Mouse (Mus musculus) limb, embryonic 12.5 days (tissue): ENCODE measurements at regions not wholly inside any gene's neighbourhood (a gene's known extent, or its start where the extent isn't known, plus 50 kb on each side); places are given as distances from the start of the nearest gene placed in this dataset.
"Not testable (repeated sequence)": the region's sequence is repeated elsewhere in the genome, so short reads cannot be mapped to it uniquely, and the experiment has no call there.

Experiments used
- ATAC-seq: fragments of 200-750 bp; cut with Nextera tagmentation; 2 replicates; pipeline ENCODE4 v1.8.0; 2017; ENCODE audit warnings: low read depth, moderate TSS enrichment; ENCODE audit not compliant: insufficient number of reproducible peaks, insufficient read depth, low FRiP score, low TSS enrichment
- H3K27ac ChIP-seq: fragments of 300-500 bp; sonication (generic); 2 replicates; pipeline ENCODE4 v1.5.1; 2016; ENCODE audit warnings: mild to moderate bottlenecking, moderate library complexity
- H3K27me3 ChIP-seq: fragments of 300-500 bp; sonication (generic); 2 replicates; pipeline ENCODE4 v1.6.1; 2016; ENCODE audit warnings: mild to moderate bottlenecking, moderate library complexity
- H3K36me3 ChIP-seq: fragments of 300-500 bp; sonication (generic); 2 replicates; pipeline ENCODE4 v1.6.1; 2016; ENCODE audit warnings: mild to moderate bottlenecking, moderate library complexity
- H3K4me1 ChIP-seq: fragments of 300-500 bp; sonication (generic); replicated peaks from 2 replicates; pipeline ENCODE4 v1.6.1; 2016
- H3K4me2 ChIP-seq: fragments of 300-500 bp; sonication (generic); 2 replicates; pipeline ENCODE4 v1.6.1; 2016; ENCODE audit warnings: mild to moderate bottlenecking, moderate library complexity
- H3K4me3 ChIP-seq: fragments of 300-500 bp; sonication (generic); replicated peaks from 2 replicates; pipeline ENCODE4 v1.5.1; 2016; ENCODE audit warnings: mild to moderate bottlenecking
- H3K9ac ChIP-seq: fragments of 300-500 bp; sonication (generic); replicated peaks from 2 replicates; pipeline ENCODE4 v1.6.1; 2016; ENCODE audit warnings: mild to moderate bottlenecking, moderate library complexity
- H3K9me3 ChIP-seq: fragments of 300-500 bp; sonication (generic); 2 replicates; pipeline ENCODE4 v1.6.1; 2016; ENCODE audit warnings: mild to moderate bottlenecking, moderate library complexity
- WGBS: fragments of 180-500 bp; shearing (Covaris S2); methylation state at CpG from one replicate; pipeline ENCODE4 v1.1.7; 2016; 5-methylcytosine and 5-hydroxymethylcytosine counted together

DNA sequence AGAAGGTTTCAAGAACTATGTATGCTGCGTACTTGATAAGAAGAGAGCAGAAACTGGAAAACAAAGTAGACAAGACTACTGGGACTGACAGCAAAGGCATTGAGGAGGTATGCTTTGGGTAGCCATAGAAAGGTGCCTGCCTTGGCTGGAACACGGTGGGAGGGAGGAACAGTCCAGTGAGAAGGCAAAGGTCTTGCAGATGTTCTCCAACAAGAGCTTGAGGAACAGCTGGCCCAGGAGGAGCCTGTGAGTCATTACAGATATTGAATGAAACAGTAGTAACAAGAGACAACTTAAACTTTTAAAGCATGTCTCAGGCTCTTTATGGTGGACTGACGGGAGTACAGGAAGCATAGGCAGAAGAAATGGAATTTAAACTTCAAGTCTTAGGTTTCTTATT, 424.9 kb upstream of the Sphkap start:
- no peaks in the 10 kb centered on the region for H3K4me1 ChIP-seq
- no peak overlapping the region for H3K4me3 ChIP-seq
- no peak overlapping the region for H3K27ac ChIP-seq
- 78% methylated on average over 3 of the region's 3 CpGs for WGBS
- no peak overlapping the region for H3K9ac ChIP-seq
- H3K9me3 ChIP-seq, result no peaks in the 10 kb centered on the region
- H3K4me2 ChIP-seq, result no peak overlapping the region
- H3K27me3 ChIP-seq, result no peaks in the 10 kb centered on the region
- no peaks in the 10 kb centered on the region for H3K36me3 ChIP-seq
- ATAC-seq, result no peak

DNA sequence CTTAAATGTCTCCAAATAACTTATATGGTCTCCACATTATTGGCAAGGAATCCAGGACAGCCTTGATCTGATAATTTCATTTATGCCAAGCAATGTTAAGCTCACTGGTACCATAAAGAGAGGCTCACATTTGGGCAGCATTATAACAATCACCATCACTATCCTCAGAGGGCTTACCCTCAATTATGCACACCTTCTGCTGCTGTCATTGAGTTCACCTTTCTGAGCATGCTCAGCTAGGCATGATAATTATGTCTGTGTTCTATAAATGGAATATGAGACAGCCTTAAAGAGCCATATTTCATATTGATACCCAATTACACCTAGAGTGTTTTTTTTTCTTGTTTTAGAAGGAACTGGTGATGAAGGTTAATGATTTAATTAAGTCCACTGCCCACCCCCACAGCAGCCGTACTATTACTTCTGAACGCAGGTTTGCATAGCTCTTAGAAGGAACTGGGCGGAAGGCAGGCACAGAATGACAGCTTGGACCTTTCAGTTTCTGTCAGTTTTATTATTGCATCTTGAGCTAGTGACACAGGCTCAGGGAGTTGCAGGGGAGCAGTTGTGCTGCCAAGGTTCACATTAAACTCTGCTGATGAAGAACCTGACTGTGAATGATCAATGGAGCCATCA, 424.0 kb upstream of the Sphkap start:
- Histone ChIP-seq H3K4me3 (no peak overlapping the region), H3K9me3 (no peaks in the 10 kb centered on the region), H3K9ac (no peak overlapping the region), H3K27ac (no peak overlapping the region), H3K36me3 (no peaks in the 10 kb centered on the region), H3K4me2 (no peak overlapping the region), H3K4me1 (no peaks in the 10 kb centered on the region), H3K27me3 (no peaks in the 10 kb centered on the region)
- WGBS, result 87% methylated on average over 3 of the region's 3 CpGs
- ATAC-seq, result no peak

DNA sequence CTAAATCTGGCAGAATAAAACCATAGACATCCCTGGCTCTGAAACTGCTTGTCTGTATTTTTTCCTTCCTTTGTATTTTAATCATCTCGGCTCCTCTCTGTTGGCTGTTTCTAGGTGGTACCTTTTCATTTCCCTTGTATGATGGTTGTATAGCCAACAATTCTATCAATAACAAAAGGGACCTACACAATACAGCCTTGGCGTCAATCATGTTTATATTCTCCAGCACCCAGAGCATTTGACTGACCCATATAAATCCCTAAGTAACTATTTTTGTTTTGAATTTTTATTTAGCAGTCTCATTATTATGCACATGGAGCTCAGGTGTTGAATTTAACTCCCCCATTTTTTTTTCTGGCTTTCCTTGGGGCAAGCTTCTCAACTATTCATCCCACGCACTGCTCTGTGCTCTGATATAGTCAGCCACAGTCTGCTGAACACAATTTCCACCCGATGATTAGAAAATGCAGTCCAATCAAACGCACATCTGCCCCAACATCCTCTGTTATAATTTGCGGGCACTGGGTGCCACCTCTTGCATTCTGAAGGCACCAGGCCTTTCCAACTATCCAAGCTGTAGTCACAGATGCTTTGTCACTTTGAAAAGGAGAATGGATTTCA, 422.1 kb upstream of the Sphkap start:
- no peak for ATAC-seq
- WGBS, result 90% methylated on average over 6 of the region's 6 CpGs
- Histone ChIP-seq H3K27me3 (no peaks in the 10 kb centered on the region), H3K27ac (no peak overlapping the region), H3K36me3 (no peaks in the 10 kb centered on the region), H3K9ac (no peak overlapping the region), H3K4me1 (no peaks in the 10 kb centered on the region), H3K4me2 (no peak overlapping the region), H3K9me3 (no peaks in the 10 kb centered on the region), H3K4me3 (no peak overlapping the region)

DNA sequence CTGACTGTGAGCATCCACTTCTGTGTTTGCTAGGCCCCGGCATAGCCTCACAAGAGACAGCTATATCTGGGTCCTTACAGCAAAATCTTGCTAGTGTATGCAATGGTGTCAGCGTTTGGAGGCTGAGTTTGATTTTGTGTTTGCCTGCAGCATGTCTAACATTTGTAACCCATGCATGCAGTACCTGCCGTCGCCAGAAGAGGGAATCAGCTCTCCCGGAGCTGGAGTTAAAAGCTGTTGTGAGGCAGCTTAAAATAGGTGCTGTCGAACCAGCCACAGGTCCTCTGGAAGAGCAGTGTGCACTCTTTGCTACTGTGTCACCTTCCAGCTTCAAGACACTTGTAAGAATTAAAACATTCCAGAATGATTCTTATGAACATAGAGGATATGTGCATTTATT, 403.2 kb upstream of the Sphkap start:
- not testable (repeated sequence) for H3K9ac ChIP-seq, H3K27me3 ChIP-seq, H3K36me3 ChIP-seq, H3K4me3 ChIP-seq, H3K9me3 ChIP-seq, H3K4me2 ChIP-seq, H3K27ac ChIP-seq, ATAC-seq, H3K4me1 ChIP-seq
- 51% methylated on average over 6 of the region's 6 CpGs for WGBS

DNA sequence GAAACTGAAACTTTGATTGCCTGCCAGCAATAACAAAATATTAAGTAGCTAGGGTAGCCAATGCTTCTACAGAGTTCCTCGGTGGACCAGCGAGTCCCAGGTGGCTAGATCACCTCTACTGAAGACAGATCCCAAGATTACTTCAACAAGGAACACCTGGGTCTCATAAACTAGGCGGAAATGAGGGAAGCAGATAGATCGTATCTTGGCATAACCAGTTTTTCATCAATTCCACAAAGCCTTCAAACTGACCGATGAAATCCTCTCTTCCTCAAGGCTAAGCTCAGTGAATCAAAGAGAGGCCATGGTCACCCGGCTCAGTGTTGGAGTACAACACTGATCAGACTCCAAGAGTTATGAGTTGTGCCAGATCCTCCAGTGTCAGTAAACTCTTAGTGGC, 400.4 kb upstream of the Sphkap start:
- WGBS, result 82% methylated on average over 6 of the region's 6 CpGs
- Histone ChIP-seq H3K4me2 (no peak overlapping the region), H3K27me3 (no peaks in the 10 kb centered on the region), H3K36me3 (no peaks in the 10 kb centered on the region), H3K9ac (no peak overlapping the region), H3K27ac (no peak overlapping the region), H3K4me3 (no peak overlapping the region), H3K9me3 (no peaks in the 10 kb centered on the region), H3K4me1 (no peaks in the 10 kb centered on the region)
- ATAC-seq, result no peak

DNA sequence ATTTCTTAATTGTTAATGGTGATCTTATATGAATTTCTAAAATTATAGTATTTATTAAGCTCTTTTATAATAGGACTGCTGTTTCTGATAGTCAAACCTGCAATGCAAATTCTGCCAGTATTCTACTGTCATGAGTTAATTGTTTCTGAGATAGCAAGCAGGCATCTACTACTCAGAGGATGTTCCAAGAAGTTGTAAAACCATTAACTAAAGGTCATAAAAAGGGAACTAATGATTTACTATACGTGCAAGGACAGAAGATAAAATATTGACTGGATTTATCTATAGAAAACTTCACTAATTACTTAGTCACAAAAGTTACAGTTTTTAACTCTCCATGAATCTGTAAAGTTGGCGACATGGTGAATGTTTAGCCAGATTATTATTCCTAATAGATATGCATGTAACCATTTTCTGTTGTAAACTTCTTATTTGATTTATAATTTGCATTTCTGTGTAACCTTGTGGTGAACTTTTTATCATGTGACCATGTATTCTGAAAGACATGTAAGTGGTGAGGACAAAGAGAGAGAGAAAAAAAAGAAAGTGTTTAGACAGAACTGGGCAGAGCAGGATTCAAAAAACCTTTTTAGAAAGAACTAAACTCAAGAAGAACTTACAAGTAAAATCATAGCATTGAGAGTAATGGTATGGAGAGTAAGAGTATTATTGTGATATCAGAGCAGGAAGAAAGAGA, 395.5 kb upstream of the Sphkap start:
- no peak overlapping the region for H3K4me3 ChIP-seq
- H3K27me3 ChIP-seq, result no peaks in the 10 kb centered on the region
- no peak overlapping the region for H3K4me2 ChIP-seq
- no peaks in the 10 kb centered on the region for H3K36me3 ChIP-seq
- no peak overlapping the region for H3K27ac ChIP-seq
- 83% methylated on average over 2 of the region's 2 CpGs for WGBS
- H3K4me1 ChIP-seq, result no peaks in the 10 kb centered on the region
- no peaks in the 10 kb centered on the region for H3K9me3 ChIP-seq
- no peak overlapping the region for H3K9ac ChIP-seq
- no peak for ATAC-seq

DNA sequence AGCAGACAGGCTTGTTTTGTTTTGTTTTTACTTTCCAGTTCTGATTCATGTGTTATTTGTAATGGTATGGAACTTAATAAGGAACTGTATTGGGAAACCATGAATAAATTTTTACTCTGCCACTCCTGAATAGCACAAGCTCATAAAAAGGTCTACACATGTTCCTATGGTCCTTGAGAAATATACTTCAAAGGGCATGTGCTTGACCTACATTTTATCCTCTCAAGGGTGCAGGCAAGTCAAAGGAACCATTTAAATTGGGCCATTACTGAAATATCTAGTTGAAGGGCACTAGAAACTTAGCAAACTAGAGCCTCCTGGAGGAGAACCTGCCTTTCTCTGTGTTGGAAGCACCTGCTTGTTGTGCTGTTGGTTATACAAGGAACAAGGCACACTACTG, 393.8 kb upstream of the Sphkap start:
- H3K27me3 ChIP-seq, result no peaks in the 10 kb centered on the region
- no peak overlapping the region for H3K27ac ChIP-seq
- H3K9ac ChIP-seq, result no peak overlapping the region
- no peaks in the 10 kb centered on the region for H3K9me3 ChIP-seq
- no peak for ATAC-seq
- H3K4me1 ChIP-seq, result no peaks in the 10 kb centered on the region
- H3K4me2 ChIP-seq, result no peak overlapping the region
- no peaks in the 10 kb centered on the region for H3K36me3 ChIP-seq
- no peak overlapping the region for H3K4me3 ChIP-seq

DNA sequence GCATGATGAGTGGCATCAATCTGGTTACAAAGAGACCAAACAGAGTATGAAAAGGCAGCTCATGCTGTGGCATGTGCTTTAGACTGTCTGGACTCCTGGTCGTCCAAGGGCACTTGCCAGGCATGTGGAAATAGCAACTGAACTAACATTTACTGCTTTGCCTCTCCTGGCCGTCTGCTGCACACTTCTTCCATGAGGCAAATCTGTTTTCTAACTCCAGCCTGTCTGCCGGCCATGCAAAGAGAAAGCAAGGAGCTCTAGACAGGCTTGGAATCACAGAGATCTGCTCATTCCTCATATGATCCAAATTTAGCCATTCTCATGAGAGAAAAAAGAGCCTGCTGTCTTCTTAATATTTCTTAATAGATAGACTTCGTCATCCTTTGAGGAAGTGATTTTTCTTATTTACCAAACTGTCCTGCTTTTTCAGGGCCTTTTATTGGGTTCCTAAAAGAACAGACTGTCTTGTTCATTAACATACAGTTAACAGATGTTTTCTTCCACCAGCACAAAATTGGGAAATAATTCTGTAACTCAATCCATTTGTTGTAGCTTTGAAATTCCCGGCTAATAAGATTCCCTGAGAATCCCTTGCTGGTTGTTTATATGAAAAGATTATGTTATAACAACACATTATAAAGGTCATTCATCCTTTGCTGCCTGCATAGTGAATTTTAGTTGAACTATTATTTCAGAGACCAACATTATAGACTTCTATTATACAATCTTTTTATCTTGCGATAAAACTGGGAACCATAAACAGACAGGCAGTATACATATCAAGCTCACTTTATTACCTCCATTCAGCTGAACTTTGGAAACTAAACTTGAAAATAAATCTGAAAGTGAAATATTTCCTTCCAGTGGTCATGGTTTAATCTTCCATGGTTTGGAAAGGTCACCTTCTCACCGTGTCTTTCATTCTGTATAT, 389.2 kb upstream of the Sphkap start:
- H3K27ac ChIP-seq, result no peak overlapping the region
- ATAC-seq, result no peak

DNA sequence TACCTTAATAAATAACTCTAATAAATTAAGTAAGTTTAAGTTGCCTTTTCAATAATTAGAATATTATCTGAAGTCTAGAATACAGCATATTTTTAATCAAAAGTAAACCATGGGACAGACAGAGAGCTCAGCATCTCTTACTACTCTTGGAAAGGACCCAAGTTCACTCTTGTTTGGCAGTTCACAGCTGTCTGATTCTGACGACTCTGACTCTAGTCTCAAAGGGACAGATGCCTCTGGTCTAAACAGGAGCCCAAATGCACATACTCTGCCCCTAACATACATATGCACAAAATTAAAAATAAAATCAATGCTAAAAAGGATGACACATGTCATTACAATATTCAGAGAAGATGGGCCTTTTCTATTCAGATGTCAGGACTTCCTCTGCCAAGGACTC, 369.2 kb upstream of the Sphkap start:
- Histone ChIP-seq H3K4me2 (no peak overlapping the region), H3K9me3 (no peaks in the 10 kb centered on the region), H3K27ac (no peak overlapping the region), H3K36me3 (no peaks in the 10 kb centered on the region), H3K4me1 (no peaks in the 10 kb centered on the region), H3K4me3 (no peak overlapping the region), H3K27me3 (no peaks in the 10 kb centered on the region), H3K9ac (no peak overlapping the region)
- ATAC-seq, result no peak
- WGBS, result 67% methylated on average over 1 of the region's 1 CpGs

More for the DNA sequence above, 389.2 kb upstream of the Sphkap start:
- Histone ChIP-seq H3K4me3 (no peak overlapping the region), H3K9ac (no peak overlapping the region), H3K27me3 (no peaks in the 10 kb centered on the region), H3K9me3 (no peaks in the 10 kb centered on the region), H3K4me1 (no peaks in the 10 kb centered on the region), H3K4me2 (no peak overlapping the region), H3K36me3 (no peaks in the 10 kb centered on the region)
- WGBS, result 51% methylated on average over 7 of the region's 7 CpGs

DNA sequence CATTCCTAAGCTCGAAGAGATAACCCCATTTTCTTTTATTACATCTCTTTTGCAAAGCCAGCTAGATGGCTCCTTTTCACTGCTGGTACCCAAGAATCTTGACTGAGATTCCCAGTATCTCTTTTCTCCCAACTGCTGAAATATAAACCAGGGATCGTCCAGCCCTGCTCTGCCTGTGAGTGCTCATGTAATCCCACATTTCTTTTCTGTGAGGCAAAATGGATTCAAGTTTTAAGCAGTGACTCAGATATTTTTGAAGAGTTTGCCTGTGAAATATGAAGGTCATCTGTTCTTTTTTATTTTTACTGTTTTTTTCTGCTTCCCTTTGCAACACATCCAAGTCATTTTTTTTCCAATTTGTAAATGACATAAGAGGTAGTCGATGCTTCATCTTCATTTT, 363.2 kb upstream of the Sphkap start:
- Histone ChIP-seq H3K4me2 (no peak overlapping the region), H3K27me3 (0 out of 2 replicates have a peak, but pooled peaks cover 6% of the 10 kb centered on the region), H3K27ac (no peak overlapping the region), H3K36me3 (no peaks in the 10 kb centered on the region), H3K9me3 (no peaks in the 10 kb centered on the region), H3K4me3 (no peak overlapping the region), H3K4me1 (no peaks in the 10 kb centered on the region), H3K9ac (no peak overlapping the region)
- 73% methylated on average over 3 of the region's 3 CpGs for whole genome bisulfite sequencing
- no peak for ATAC-seq

DNA sequence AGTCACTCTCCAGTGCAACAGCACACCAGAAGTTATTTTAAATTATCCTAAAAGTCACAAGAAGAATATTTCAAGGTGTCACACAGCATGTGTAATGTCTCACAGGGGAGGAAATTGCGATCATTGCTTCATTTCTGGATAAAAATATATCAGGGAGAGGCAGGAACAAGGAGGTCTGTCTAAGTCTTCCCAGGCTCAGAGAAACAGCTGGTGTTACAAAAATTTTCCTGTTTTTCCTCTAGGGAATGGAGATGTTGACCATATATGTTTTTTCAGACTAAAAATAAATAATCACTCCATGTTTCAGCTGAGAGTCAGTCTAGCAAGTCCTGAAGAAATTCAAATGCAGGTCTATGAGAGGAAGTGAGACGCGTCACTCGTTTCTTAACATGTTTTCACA, 353.5 kb upstream of the Sphkap start:
- Histone ChIP-seq H3K9ac (no peak overlapping the region), H3K4me3 (no peak overlapping the region), H3K36me3 (no peaks in the 10 kb centered on the region), H3K9me3 (no peaks in the 10 kb centered on the region), H3K27ac (no peak overlapping the region), H3K27me3 (no peaks in the 10 kb centered on the region), H3K4me1 (no peaks in the 10 kb centered on the region), H3K4me2 (no peak overlapping the region)
- WGBS, result 80% methylated on average over 4 of the region's 4 CpGs
- ATAC-seq, result no peak
